Mouse (Mus musculus): ENCODE results near the gene Rabgap1.

DNA sequence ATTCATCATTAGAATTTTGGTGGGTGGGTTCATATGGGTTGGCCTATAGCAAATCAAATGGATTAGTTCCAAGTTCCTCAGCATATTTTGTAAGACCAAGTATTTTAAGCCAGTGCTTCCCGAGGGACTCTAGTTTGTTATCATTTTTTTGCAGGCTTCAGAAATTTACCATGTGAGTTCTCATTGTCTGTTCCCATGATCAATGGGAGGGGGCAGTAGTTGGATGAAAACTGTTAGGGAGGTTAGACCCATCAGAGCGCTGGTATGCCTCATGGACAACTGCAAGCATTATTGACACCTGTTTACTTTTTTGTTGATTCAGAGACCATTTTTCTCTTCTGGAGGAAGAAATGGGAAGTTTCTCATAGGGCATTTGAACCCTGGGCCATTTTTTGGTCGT lies 88.6 kb downstream of the Rabgap1 start:
- TF ChIP-seq CTCF (IDR thresholded peaks at IDR 0.05; ENCODE audit: low read depth) (no peak), EP300 (IDR thresholded peaks at IDR 0.05; ENCODE audit: low read depth) (no peak)

Data from liver, postnatal 0 days (tissue).